Mouse (Mus musculus): ENCODE results near the gene 6030468B19Rik.

DNA sequence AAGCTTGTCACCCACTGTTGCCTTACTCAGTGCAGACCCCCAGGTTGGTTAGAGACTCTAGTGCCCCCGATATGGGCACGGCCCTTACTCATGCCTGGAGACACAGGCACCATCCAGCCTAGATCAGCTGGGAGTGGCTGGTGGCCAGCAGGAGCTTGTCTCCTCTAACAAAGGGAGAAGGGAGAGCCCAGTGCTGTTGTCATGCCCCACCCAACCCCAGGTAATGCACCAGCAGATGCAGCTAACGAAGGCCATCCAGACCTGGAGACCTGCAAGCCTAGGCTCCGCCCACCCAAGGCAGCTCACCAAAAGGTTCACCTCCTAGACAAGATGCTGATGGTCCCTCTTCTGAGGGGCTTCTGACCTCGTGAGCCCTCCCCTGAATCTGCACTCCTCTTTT is 32.1 kb upstream of the 6030468B19Rik start:
- TF ChIP-seq CTCF (IDR thresholded peaks at IDR 0.05; ENCODE audit: control insufficient read depth, insufficient read depth, low read length), result no peak
- no peak for TF ChIP-seq POLR2A (IDR thresholded peaks at IDR 0.05; ENCODE audit: borderline replicate concordance, control insufficient read depth, low read depth, low read length)
